Mouse (Mus musculus): ENCODE measurements around the gene Tnfrsf4.

The Tnfrsf4 gene

GRCm38 (mm10) chr4:156013637-156014036 lies at the start of gene Tnfrsf4:
Gene Tnfrsf4 (plus strand): TSS chr4:156013843.
- DNase-seq (ENCODE audit: low read depth, low spot score), result no peak

- DNase-seq (ENCODE audit: low read depth, low spot score), result no peak
Observed at GRCm38 (mm10) chr4:155964396-155964795, 49.2 kb upstream of the Tnfrsf4 start.

- no peak for DNase-seq (ENCODE audit: low read depth, low spot score)
Observed at GRCm38 (mm10) chr4:155969043-155969653, 44.5 kb upstream of the Tnfrsf4 start.

- DNase-seq (ENCODE audit: low read depth, low spot score), result no peak
Observed at GRCm38 (mm10) chr4:155970286-155970685, 43.4 kb upstream of the Tnfrsf4 start.

- no peak for DNase-seq (ENCODE audit: low read depth, low spot score)
Observed at GRCm38 (mm10) chr4:155972651-155973050, 41.0 kb upstream of the Tnfrsf4 start.

GRCm38 (mm10) chr4:155973239-155973638 lies 40.4 kb upstream of the Tnfrsf4 start:
- no peak for DNase-seq (ENCODE audit: low read depth, low spot score)

- DNase-seq (ENCODE audit: low read depth, low spot score), result no peak
Observed at GRCm38 (mm10) chr4:155981436-155982082, 32.1 kb upstream of the Tnfrsf4 start.

- no peak for DNase-seq (ENCODE audit: low read depth, low spot score)
Observed at GRCm38 (mm10) chr4:155983788-155984187, 29.9 kb upstream of the Tnfrsf4 start.

- DNase-seq (ENCODE audit: low read depth, low spot score), result no peak
Observed at GRCm38 (mm10) chr4:155991211-155991907, 22.3 kb upstream of the Tnfrsf4 start.

GRCm38 (mm10) chr4:155991908-155992230 lies 21.8 kb upstream of the Tnfrsf4 start:
- no peak for DNase-seq (ENCODE audit: low read depth, low spot score)

GRCm38 (mm10) chr4:155992241-155992905 lies 21.3 kb upstream of the Tnfrsf4 start, which contains the start of the genes B3galt6 and Sdf4:
Gene B3galt6 (minus strand): TSS chr4:155992649.
Gene Sdf4 (plus strand): TSS chr4:155992872.
- peak; percentile 89 for DNase-seq (ENCODE audit: low read depth, low spot score)

GRCm38 (mm10) chr4:155992906-155993547 lies 20.6 kb upstream of the Tnfrsf4 start:
- DNase-seq (ENCODE audit: low read depth, low spot score), result peak; percentile 90

- no peak for DNase-seq (ENCODE audit: low read depth, low spot score)
Observed at GRCm38 (mm10) chr4:155993606-155994005, 20.0 kb upstream of the Tnfrsf4 start.

GRCm38 (mm10) chr4:156004109-156004508 lies 9.5 kb upstream of the Tnfrsf4 start:
- DNase-seq (ENCODE audit: low read depth, low spot score), result no peak

- no peak for DNase-seq (ENCODE audit: low read depth, low spot score)
Observed at GRCm38 (mm10) chr4:156008369-156008768, 5.3 kb upstream of the Tnfrsf4 start.

GRCm38 (mm10) chr4:156014436-156014835 lies 793 bp downstream of the Tnfrsf4 start:
- no peak for DNase-seq (ENCODE audit: low read depth, low spot score)

- no peak for DNase-seq (ENCODE audit: low read depth, low spot score)
Observed at GRCm38 (mm10) chr4:156019771-156020170, 6.1 kb downstream of the Tnfrsf4 start.

- no peak for DNase-seq (ENCODE audit: low read depth, low spot score)
Observed at GRCm38 (mm10) chr4:156021381-156021780, 7.7 kb downstream of the Tnfrsf4 start.

- no peak for DNase-seq (ENCODE audit: low read depth, low spot score)
Observed at GRCm38 (mm10) chr4:156021942-156022419, 8.3 kb downstream of the Tnfrsf4 start.

GRCm38 (mm10) chr4:156023520-156023919 lies 9.9 kb downstream of the Tnfrsf4 start:
- DNase-seq (ENCODE audit: low read depth, low spot score), result no peak

GRCm38 (mm10) chr4:156024184-156024583 lies 10.5 kb downstream of the Tnfrsf4 start:
- no peak for DNase-seq (ENCODE audit: low read depth, low spot score)

- no peak for DNase-seq (ENCODE audit: low read depth, low spot score)
Observed at GRCm38 (mm10) chr4:156026013-156026412, 12.4 kb downstream of the Tnfrsf4 start, which contains the start of gene Tnfrsf18. Gene Tnfrsf18 (plus strand): TSS chr4:156026164.

All from retina, adult 2 months (tissue).